Mouse (Mus musculus): ENCODE data around the gene Gdpd1.

Gdpd1 gene

GRCm38 (mm10) chr11:86993041-86994037, 80.5 kb downstream of the Gdpd1 start, which contains the start of gene Ypel2:
TSS of gene Ypel2 (minus strand) at chr11:86993707.
- in situ Hi-C loops (cut with MboI, MseI) = loop anchor here in 1 of 2 experiments (10.0 kb wide), 1 partner anchor 239 kb away; the partner anchor contains the start of gene Cltc

GRCm38 (mm10) chr11:86992461-86992988, 81.3 kb downstream of the Gdpd1 start:
- in situ Hi-C loops (cut with MboI, MseI) = loop anchor here in 1 of 2 experiments (10.0 kb wide), 1 partner anchor 238 kb away; the partner anchor contains the start of gene Cltc

GRCm38 (mm10) chr11:86991241-86991640, 82.6 kb downstream of the Gdpd1 start:
- in situ Hi-C loops (cut with MboI, MseI) = loop anchor here in 1 of 2 experiments (10.0 kb wide), 1 partner anchor 236 kb away; the partner anchor contains the start of gene Cltc

GRCm38 (mm10) chr11:86990309-86990708, 83.6 kb downstream of the Gdpd1 start:
- in situ Hi-C loops (cut with MboI, MseI) = loop anchor here in 1 of 2 experiments (10.0 kb wide), 1 partner anchor 236 kb away; the partner anchor contains the start of gene Cltc

GRCm38 (mm10) chr11:86984990-86985389, 88.9 kb downstream of the Gdpd1 start:
- in situ Hi-C loops (cut with MboI, MseI) = no loop called here

Measured in T-helper 17 cell (primary cell).